Mouse (Mus musculus): ENCODE measurements around the gene B430306N03Rik. TPM values are rescaled to one million over a fixed set of nuclear protein-coding genes. Genes with fewer than 3 reads are reported as not detected.

B430306N03Rik gene
- total RNA-seq, 2 experiments from 2014 or later: 0.48 TPM; not detected in 1

GRCm38 (mm10) chr17:48321279-48321678 is 5.3 kb downstream of the B430306N03Rik start:
- no peak overlapping the region for H3K27ac ChIP-seq
- intact Hi-C loops (cut with DNase I): no loop called here
- no peak for TF ChIP-seq CTCF (IDR thresholded peaks at IDR 0.05)
- H3K4me3 ChIP-seq: no peak overlapping the region
- DNase-seq (ENCODE audit: extremely low spot score in 1 of 2, low spot score in 2 of 2): no peak

- intact Hi-C loops (cut with DNase I): no loop called here
- H3K27ac ChIP-seq: no peak overlapping the region
- TF ChIP-seq CTCF (IDR thresholded peaks at IDR 0.05): no peak
Measured at GRCm38 (mm10) chr17:48323236-48323635, 7.3 kb downstream of the B430306N03Rik start.

GRCm38 (mm10) chr17:48324258-48324657 is 8.3 kb downstream of the B430306N03Rik start:
- Histone ChIP-seq H3K4me3 (no peak overlapping the region), H3K27ac (no peak overlapping the region)
- no peak for DNase-seq (ENCODE audit: extremely low spot score in 1 of 2, low spot score in 2 of 2)
- TF ChIP-seq CTCF (IDR thresholded peaks at IDR 0.05): no peak
- intact Hi-C loops (cut with DNase I): no loop called here

More at GRCm38 (mm10) chr17:48323236-48323635, 7.3 kb downstream of the B430306N03Rik start:
- no peak for DNase-seq (ENCODE audit: extremely low spot score in 1 of 2, low spot score in 2 of 2)
- H3K4me3 ChIP-seq: no peak overlapping the region

- Histone ChIP-seq H3K4me3 (no peak overlapping the region), H3K27ac (no peak overlapping the region)
- TF ChIP-seq CTCF (IDR thresholded peaks at IDR 0.05): no peak
- DNase-seq (ENCODE audit: extremely low spot score in 1 of 2, low spot score in 2 of 2): no peak
- intact Hi-C loops (cut with DNase I): loop anchor here (5.0 kb wide), 1 partner anchor 38 kb away; no protein-coding TSS in a partner anchor
Measured at GRCm38 (mm10) chr17:48325093-48325492, 9.2 kb downstream of the B430306N03Rik start.

GRCm38 (mm10) chr17:48325638-48326037 is 9.7 kb downstream of the B430306N03Rik start:
- DNase-seq (ENCODE audit: extremely low spot score in 1 of 2, low spot score in 2 of 2): no peak
- Histone ChIP-seq H3K27ac (0 out of 2 replicates have a peak overlapping the region, but pooled peaks have one; percentile 28), H3K4me3 (no peak overlapping the region)
- no peak for TF ChIP-seq CTCF (IDR thresholded peaks at IDR 0.05)
- intact Hi-C loops (cut with DNase I): loop anchor here (1.0 to 5.0 kb wide), 4 partner anchors 38 to 81 kb away; no protein-coding TSS in a partner anchor

GRCm38 (mm10) chr17:48326656-48327055 is 10.7 kb downstream of the B430306N03Rik start:
- TF ChIP-seq CTCF (IDR thresholded peaks at IDR 0.05): no peak
- peak; percentile 62 to 63 for DNase-seq (ENCODE audit: extremely low spot score in 1 of 2, low spot score in 2 of 2)
- Histone ChIP-seq H3K27ac (peak overlapping the region; percentile 79), H3K4me3 (no peak overlapping the region)
- intact Hi-C loops (cut with DNase I): loop anchor here (1.0 to 5.0 kb wide), 4 partner anchors 39 to 80 kb away; no protein-coding TSS in a partner anchor

- no peak for TF ChIP-seq CTCF (IDR thresholded peaks at IDR 0.05)
- intact Hi-C loops (cut with DNase I): loop anchor here (10.0 kb wide), 2 partner anchors 458 to 538 kb away; no protein-coding TSS in a partner anchor
- no peak overlapping the region for H3K4me3 ChIP-seq
- DNase-seq (ENCODE audit: extremely low spot score in 1 of 2, low spot score in 2 of 2): no peak
- no peak overlapping the region for H3K27ac ChIP-seq
Measured at GRCm38 (mm10) chr17:48332524-48332923, 16.6 kb downstream of the B430306N03Rik start.

- Histone ChIP-seq H3K4me3 (no peak overlapping the region), H3K27ac (no peak overlapping the region)
- no peak for TF ChIP-seq CTCF (IDR thresholded peaks at IDR 0.05)
- DNase-seq (ENCODE audit: extremely low spot score in 1 of 2, low spot score in 2 of 2): no peak
- intact Hi-C loops (cut with DNase I): loop anchor here (10.0 kb wide), 2 partner anchors 459 to 539 kb away; no protein-coding TSS in a partner anchor
Measured at GRCm38 (mm10) chr17:48334186-48334585, 18.2 kb downstream of the B430306N03Rik start.

- intact Hi-C loops (cut with DNase I): loop anchor here (1.0 to 10.0 kb wide), 7 partner anchors 62 to 542 kb away; partner anchors contain the start of gene Nfya
- peak; percentile 73 to 84 for DNase-seq (ENCODE audit: extremely low spot score in 1 of 2, low spot score in 2 of 2)
- TF ChIP-seq CTCF (IDR thresholded peaks at IDR 0.05): peak; percentile 90
- H3K27ac ChIP-seq: no peak overlapping the region
- no peak overlapping the region for H3K4me3 ChIP-seq
Measured at GRCm38 (mm10) chr17:48336857-48337256, 20.9 kb downstream of the B430306N03Rik start.

- DNase-seq (ENCODE audit: extremely low spot score in 1 of 2, low spot score in 2 of 2): no peak
- H3K4me3 ChIP-seq: no peak overlapping the region
- H3K27ac ChIP-seq: no peak overlapping the region
- intact Hi-C loops (cut with DNase I): no loop called here
- no peak for TF ChIP-seq CTCF (IDR thresholded peaks at IDR 0.05)
Measured at GRCm38 (mm10) chr17:48340267-48340666, 24.3 kb downstream of the B430306N03Rik start.

- TF ChIP-seq CTCF (IDR thresholded peaks at IDR 0.05): no peak
- Histone ChIP-seq H3K27ac (no peak overlapping the region), H3K4me3 (no peak overlapping the region)
- intact Hi-C loops (cut with DNase I): no loop called here
- no peak for DNase-seq (ENCODE audit: extremely low spot score in 1 of 2, low spot score in 2 of 2)
Measured at GRCm38 (mm10) chr17:48341947-48342346, 26.0 kb downstream of the B430306N03Rik start.

- intact Hi-C loops (cut with DNase I): no loop called here
- Histone ChIP-seq H3K4me3 (no peak overlapping the region), H3K27ac (no peak overlapping the region)
- no peak for DNase-seq (ENCODE audit: extremely low spot score in 1 of 2, low spot score in 2 of 2)
- TF ChIP-seq CTCF (IDR thresholded peaks at IDR 0.05): no peak
Measured at GRCm38 (mm10) chr17:48343065-48343464, 27.1 kb downstream of the B430306N03Rik start.

GRCm38 (mm10) chr17:48345824-48346223 is 29.9 kb downstream of the B430306N03Rik start:
- DNase-seq (ENCODE audit: extremely low spot score in 1 of 2, low spot score in 2 of 2): no peak
- peak overlapping the region; percentile 61 for H3K27ac ChIP-seq
- no peak overlapping the region for H3K4me3 ChIP-seq
- intact Hi-C loops (cut with DNase I): no loop called here
- TF ChIP-seq CTCF (IDR thresholded peaks at IDR 0.05): no peak

All from left cerebral cortex, adult 2 months (tissue).